Mouse (Mus musculus) kidney, adult 2 months (tissue): ENCODE data around the gene Hes5. TPM values are rescaled to one million over a fixed set of nuclear protein-coding genes. Genes with fewer than 3 reads are reported as not detected.

Experiments used
- DNase-seq: peaks from one replicate; pipeline ENCODE4 v3.0.0; 2021
- H3K27ac ChIP-seq: fragments of 200-500 bp; 2 replicates; pipeline ENCODE4 v1.5.1; 2012; ENCODE audit warnings: low read depth, low read length, control low read depth, inconsistent platforms; ENCODE audit not compliant: insufficient read depth
- H3K27me3 ChIP-seq: fragments of 200-500 bp; replicated peaks from 2 replicates; pipeline ENCODE4 v1.6.1; 2012; ENCODE audit warnings: mild to moderate bottlenecking, moderate library complexity, low read length, inconsistent platforms; ENCODE audit not compliant: control insufficient read depth, insufficient read depth
- H3K36me3 ChIP-seq: fragments of 200-500 bp; 2 replicates; pipeline ENCODE4 v1.6.1; 2012; ENCODE audit warnings: mild to moderate bottlenecking, moderate library complexity, low read length, inconsistent platforms; ENCODE audit not compliant: control insufficient read depth, insufficient read depth
- H3K4me1 ChIP-seq: fragments of 200-500 bp; 2 replicates; pipeline ENCODE4 v1.6.1; 2011; ENCODE audit warnings: low read length; ENCODE audit not compliant: control insufficient read depth, insufficient read depth
- H3K4me3 ChIP-seq: fragments of 200-500 bp; 2 replicates; pipeline ENCODE4 v1.5.1; 2011; ENCODE audit warnings: mild to moderate bottlenecking, low read depth, low read length, control low read depth; ENCODE audit not compliant: insufficient read depth
- CTCF ChIP-seq: fragments of 200-500 bp; conservative IDR thresholded peaks from 2 replicates; pipeline ENCODE4 v1.5.1; 2011; ENCODE audit warnings: low read depth, mild to moderate bottlenecking, control low read depth, low read length, moderate library complexity, mixed read lengths; ENCODE audit not compliant: insufficient read depth, insufficient read length
- POLR2A ChIP-seq: fragments of 200-500 bp; IDR thresholded peaks from one replicate; pipeline ENCODE4 v1.6.1; 2011; ENCODE audit warnings: low read depth, low read length, control low read depth
- WGBS: fragments of 180-500 bp; shearing (Covaris S2); methylation state at CpG from one replicate; pipeline ENCODE4 v1.1.7; 2018; 5-methylcytosine and 5-hydroxymethylcytosine counted together
- polyA plus RNA-seq: library from polyadenylated mRNA; depleted of rRNA; stranded (reverse); fragments of >200 nt; gene quantifications from 2 replicates; pipeline ENCODE4 v1.2.3, GENCODE M21; 2012

The Hes5 gene
- polyA plus RNA-seq, 1 experiment = not detected

DNA sequence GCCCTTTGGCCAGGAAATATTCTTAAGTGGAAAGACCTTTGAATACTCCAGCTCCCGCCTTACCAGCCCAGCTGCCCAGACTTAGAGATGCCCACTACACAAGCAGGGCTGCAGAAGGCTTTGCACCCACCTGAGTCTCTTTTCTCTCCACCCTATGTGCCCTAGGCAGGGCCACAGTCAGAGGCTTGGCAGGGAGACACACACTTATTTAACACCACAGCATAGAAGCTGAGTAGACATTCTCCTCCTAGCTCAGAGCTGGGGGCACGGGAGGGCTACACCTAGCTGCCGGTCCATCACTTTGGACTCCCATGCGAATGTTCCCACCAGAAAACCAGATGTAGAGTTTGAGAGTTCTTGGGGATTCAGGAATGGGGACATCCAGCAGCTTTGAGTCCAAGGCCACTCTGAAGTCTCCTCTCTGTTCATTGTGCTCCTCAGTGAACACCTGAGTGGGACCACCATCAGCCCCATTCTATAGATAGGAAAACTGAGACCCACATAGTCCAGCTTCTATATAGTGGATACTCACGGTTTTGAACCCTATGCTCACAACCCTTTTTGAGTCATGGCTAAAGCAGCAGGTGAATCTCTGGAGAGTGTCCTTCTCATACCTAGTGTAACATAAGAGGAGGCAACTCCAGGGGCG lies 11.7 kb upstream of the Hes5 start:
- Histone ChIP-seq H3K4me3 (no peak overlapping the region), H3K36me3 (no peaks in the 10 kb centered on the region), H3K4me1 (no peaks in the 10 kb centered on the region), H3K27ac (no peak overlapping the region), H3K27me3 (no peaks in the 10 kb centered on the region; the same call in 1 of the 2 replicates)
- DNase-seq = no peak
- TF ChIP-seq POLR2A (no peak), CTCF (no peak)
- WGBS = 74% methylated on average over 6 of the region's 6 CpGs

- Histone ChIP-seq H3K4me3 (no peak overlapping the region), H3K27me3 (no peaks in the 10 kb centered on the region; the same call in 1 of the 2 replicates), H3K4me1 (no peaks in the 10 kb centered on the region), H3K27ac (no peak overlapping the region), H3K36me3 (no peaks in the 10 kb centered on the region)
- WGBS = 14% methylated on average over 16 of the region's 16 CpGs
- DNase-seq = no peak
- no peak for TF ChIP-seq CTCF
- TF ChIP-seq POLR2A = no peak
Measured at GRCm38 (mm10) chr4:154949589-154949982, 11.1 kb upstream of the Hes5 start.

DNA sequence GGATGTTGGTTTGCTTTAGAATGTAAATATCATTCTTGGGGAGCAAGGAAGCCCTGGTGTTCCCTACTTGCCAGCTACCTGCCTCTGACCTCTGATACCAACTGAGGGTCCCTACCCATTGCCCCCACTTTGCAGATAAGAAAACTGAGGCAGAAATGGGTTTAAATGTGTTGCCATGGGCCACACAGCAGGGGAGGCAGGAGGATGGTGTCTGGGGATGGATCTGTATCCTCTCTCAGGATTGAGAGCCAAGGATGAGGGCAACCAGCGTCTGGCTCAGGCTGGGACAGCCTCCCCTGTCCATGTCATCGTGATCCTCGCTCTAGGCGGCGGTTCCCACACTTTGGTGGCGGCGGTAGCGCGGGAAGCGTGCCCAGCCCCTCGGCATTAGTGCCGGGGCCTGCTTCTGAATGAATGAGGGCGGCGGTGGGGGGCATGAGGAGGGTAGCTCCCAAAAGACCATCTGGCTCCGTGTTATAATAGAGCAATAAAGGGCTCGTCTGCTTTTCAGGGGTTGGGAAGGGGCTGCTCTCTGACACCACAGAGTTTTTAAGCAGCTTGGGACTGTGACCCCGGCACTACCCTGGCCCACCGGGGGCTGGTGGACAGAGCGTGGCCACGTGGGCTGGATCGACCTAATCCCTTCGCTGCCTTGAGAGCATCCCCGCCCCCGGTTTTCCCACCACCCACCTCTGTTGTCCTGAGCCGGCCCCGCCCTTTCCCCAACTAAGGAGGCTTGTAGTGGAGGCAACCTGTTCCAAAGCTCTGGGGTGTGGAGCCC lies 8.1 kb upstream of the Hes5 start:
- no peaks in the 10 kb centered on the region for H3K4me1 ChIP-seq
- H3K36me3 ChIP-seq = no peaks in the 10 kb centered on the region
- no peaks in the 10 kb centered on the region; the same call in 1 of the 2 replicates for H3K27me3 ChIP-seq
- 5% methylated on average over 26 of the region's 26 CpGs for WGBS
- no peak for DNase-seq
- no peak overlapping the region for H3K27ac ChIP-seq
- TF ChIP-seq CTCF (no peak), POLR2A (no peak)
- no peak overlapping the region for H3K4me3 ChIP-seq

GRCm38 (mm10) chr4:154956604-154957003 lies 4.1 kb upstream of the Hes5 start:
- Histone ChIP-seq H3K36me3 (no peaks in the 10 kb centered on the region), H3K4me1 (no peaks in the 10 kb centered on the region), H3K27ac (no peak overlapping the region), H3K27me3 (peaks cover 5% of the 10 kb centered on the region; the same call in 1 of the 2 replicates), H3K4me3 (no peak overlapping the region)
- WGBS = 48% methylated on average over 9 of the region's 9 CpGs
- TF ChIP-seq CTCF (no peak), POLR2A (no peak)
- no peak for DNase-seq

- H3K36me3 ChIP-seq = no peaks in the 10 kb centered on the region
- H3K27ac ChIP-seq = no peak overlapping the region
- H3K27me3 ChIP-seq = peaks cover 5% of the 10 kb centered on the region; the same call in 1 of the 2 replicates
- H3K4me3 ChIP-seq = no peak overlapping the region
- H3K4me1 ChIP-seq = no peaks in the 10 kb centered on the region
- TF ChIP-seq CTCF (no peak), POLR2A (no peak)
- WGBS = 62% methylated on average over 13 of the region's 13 CpGs
- no peak for DNase-seq
Measured at GRCm38 (mm10) chr4:154957289-154957993, 3.3 kb upstream of the Hes5 start.

DNA sequence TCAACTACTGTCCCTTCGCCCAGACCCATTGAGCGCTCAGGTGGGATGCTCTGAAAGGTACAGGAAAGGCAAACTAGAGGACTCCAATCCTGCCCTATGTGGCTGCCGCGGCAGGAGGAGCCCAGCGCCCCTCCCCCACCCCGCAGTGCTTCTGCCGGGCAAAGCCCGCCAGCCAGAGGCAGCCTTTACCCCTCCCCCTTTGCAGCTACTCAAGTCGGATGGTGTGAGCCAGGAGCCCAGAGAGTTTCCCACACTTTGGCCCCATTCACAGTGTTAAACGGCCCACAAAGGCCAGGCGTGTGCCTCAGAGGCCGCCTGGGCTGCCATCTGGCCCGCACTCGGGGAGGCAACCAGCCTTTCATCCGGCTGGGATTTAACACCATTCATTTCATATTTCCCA lies 2.6 kb upstream of the Hes5 start:
- H3K27me3 ChIP-seq = peaks cover 5% of the 10 kb centered on the region; the same call in 1 of the 2 replicates
- H3K4me3 ChIP-seq = no peak overlapping the region
- TF ChIP-seq POLR2A (no peak), CTCF (no peak)
- no peak overlapping the region for H3K27ac ChIP-seq
- WGBS = 13% methylated on average over 15 of the region's 15 CpGs
- no peaks in the 10 kb centered on the region for H3K36me3 ChIP-seq
- no peak for DNase-seq
- no peaks in the 10 kb centered on the region for H3K4me1 ChIP-seq

GRCm38 (mm10) chr4:154958621-154959020 lies 2.1 kb upstream of the Hes5 start:
- H3K4me1 ChIP-seq = no peaks in the 10 kb centered on the region
- no peak overlapping the region for H3K27ac ChIP-seq
- 24% methylated on average over 8 of the region's 8 CpGs for WGBS
- peaks cover 5% of the 10 kb centered on the region; the same call in 1 of the 2 replicates for H3K27me3 ChIP-seq
- DNase-seq = no peak
- no peak overlapping the region for H3K4me3 ChIP-seq
- H3K36me3 ChIP-seq = no peaks in the 10 kb centered on the region
- TF ChIP-seq POLR2A (no peak), CTCF (no peak)
